Mouse (Mus musculus): ENCODE measurements around the gene Polr2e.

Polr2e gene

GRCm38 (mm10) chr10:80033511-80034391 is 5.8 kb downstream of the Polr2e start:
- DNase-seq (ENCODE audit: low spot score in 2 of 2) = peak; percentile 83 to 86

DNA sequence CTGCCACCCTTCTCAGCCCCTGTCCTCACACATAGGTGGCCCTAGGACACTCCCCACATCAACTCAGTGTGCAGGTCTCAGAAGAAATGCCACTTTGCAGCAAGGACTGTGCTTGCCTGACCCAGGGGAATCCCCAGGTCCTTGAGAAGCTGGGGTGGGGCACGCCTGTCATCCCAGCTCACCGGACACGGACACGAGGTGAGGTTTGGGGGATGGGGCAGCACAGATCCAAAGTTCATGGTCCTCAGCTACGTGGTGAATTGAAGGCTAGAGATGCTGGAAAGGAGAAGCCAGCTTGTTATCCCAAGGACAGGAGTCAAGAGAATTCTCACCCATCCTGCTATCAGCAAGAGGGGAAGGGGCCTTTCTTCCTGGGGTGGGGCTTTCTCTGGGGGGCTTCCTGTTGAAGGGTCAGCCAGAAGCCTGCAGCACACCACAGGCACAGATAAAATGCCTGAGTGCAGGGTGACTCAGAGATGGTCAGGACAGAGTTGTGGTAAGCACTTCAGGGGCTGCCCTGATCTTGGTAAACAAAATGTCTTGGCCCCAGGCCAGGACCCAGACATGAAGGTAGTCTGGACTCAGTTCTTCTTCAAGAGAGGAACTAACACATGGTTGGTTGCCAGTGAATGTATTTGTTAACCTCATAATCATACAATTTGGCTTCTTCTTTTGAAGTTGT is 6.7 kb downstream of the Polr2e start:
- DNase-seq (ENCODE audit: low spot score in 2 of 2) = peak; percentile 93 to 96

DNA sequence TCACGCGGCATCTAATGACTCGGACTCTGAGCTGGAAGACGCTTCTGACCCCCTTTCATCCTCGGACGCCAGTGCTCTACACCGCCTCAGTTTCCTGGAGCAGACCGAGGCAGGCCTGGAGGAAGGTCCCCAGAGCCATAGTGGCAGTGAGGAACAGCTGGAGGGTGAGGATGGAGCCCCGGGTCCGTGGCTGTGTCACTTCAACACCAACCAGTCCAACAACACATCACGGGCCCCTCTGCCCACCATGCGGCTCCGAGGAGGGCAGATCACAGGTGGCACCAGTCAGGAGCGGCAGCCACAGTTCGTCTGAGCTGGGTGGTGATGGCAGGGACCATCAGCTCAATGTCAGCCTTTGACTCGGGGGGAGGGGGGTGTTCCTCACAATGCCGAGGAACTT is 8.9 kb downstream of the Polr2e start:
- no peak for DNase-seq (ENCODE audit: low spot score in 2 of 2)

DNA sequence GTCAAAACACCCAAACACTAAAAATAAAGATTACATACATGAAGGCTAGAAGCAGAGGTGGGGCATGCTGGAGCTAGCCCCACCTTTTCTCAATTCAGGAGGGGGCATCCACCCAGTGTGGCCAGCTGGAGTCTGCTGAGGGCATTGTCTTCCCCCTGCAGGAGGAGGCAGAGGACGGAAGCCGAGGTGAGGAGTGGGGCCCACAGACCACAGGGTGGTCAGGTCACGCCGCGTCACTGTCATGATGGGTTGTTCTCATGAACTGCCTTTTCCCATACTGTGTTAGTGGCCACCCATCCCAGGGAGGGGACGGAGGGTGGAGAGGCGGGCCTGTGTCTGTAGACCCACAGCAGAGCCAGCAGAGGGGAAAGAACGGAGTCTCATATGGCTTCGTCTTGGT is 9.4 kb downstream of the Polr2e start:
- DNase-seq (ENCODE audit: low spot score in 2 of 2) = peak; percentile 80 to 90

GRCm38 (mm10) chr10:80028521-80028846 is 11.1 kb downstream of the Polr2e start:
- DNase-seq (ENCODE audit: low spot score in 2 of 2) = no peak

- no peak for DNase-seq (ENCODE audit: low spot score in 2 of 2)
Measured at GRCm38 (mm10) chr10:80027681-80028520, 11.7 kb downstream of the Polr2e start.

DNA sequence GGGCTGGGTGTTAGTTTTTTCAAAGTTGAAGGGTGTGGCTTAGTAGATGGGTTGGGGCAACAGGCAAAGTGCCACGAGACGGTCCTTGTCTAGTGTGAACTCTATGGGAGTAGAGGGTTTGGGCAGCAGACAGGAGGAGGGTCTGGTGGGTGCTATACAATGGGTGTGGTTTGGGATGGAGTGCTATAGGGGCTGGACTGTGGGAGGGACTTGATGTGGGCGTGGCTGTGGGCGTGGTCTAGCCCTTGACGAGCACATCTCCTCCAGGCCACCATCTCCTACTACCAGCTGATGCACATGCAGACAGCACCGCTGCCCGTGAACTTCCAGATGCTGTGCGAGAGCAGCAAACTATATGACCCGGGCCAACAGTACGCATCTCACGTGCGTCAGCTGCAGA is 13.7 kb downstream of the Polr2e start:
- peak; percentile 53 to 57 for DNase-seq (ENCODE audit: low spot score in 2 of 2)

GRCm38 (mm10) chr10:80025463-80025862 is 14.1 kb downstream of the Polr2e start:
- DNase-seq (ENCODE audit: low spot score in 2 of 2) = no peak

GRCm38 (mm10) chr10:80025044-80025347 is 14.6 kb downstream of the Polr2e start:
- DNase-seq (ENCODE audit: low spot score in 2 of 2) = no peak

DNA sequence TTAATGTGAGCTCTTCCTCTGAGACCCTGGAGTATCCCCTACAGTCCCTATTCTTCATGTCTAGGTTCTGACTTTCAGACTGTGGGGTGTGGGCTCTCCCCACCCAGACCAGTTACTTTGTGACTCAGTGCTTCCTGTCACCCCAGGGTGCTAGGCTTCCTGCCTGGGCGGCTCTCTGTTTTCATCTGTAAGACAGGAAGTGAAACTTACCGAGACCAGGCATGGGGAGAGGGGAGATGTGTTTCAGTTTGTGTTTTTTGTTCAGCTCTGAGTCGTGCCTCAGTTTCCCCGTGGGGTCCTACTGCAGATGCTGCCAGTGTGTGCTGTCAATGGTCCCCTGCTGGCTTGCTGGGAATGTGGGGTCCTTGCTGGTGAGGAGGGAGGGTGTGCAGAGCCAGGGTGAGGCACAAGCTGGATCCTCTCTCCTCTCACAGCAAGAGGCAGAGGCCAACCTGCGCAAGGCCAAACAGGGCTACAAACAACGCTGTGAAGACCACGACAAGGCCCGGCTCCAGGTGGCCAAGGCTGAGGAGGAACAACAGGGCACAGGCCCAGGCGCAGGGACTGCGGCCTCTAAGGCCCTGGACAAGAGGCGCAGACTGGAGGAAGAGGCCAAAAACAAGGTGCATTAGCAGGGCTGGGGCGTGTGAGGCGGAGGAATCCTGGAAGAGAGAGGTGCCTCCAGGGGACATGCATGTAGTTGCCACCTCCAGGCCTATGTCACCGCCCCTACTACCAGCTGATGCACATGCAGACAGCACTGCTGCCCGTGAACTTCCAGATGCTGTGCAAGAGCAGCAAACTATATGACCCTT is 15.2 kb downstream of the Polr2e start:
- peak; percentile 89 to 90 for DNase-seq (ENCODE audit: low spot score in 2 of 2)

DNA sequence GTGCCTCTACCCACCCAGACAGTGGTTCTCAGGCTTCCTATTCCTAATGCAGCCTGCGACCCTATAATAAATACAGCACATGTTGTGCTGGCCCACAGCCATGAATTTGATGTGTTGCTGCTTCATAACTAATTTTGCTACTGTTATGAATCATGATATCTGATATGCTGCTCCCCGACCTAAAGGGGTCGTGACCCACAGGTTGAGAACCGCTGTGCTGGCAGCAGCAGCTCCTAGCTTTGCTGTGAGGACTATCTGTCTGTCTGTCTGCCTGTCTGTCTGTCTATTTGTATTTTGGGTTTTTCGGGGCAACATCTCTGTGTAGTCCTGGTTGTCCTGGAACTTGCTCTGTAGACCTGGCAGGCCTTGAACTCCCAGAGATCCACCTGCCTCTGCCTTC is 15.8 kb downstream of the Polr2e start:
- peak in 1 of 2 experiments; percentile 34 for DNase-seq (ENCODE audit: low spot score in 2 of 2)

GRCm38 (mm10) chr10:80022806-80023205 is 16.8 kb downstream of the Polr2e start:
- peak in 1 of 2 experiments; percentile 28 for DNase-seq (ENCODE audit: low spot score in 2 of 2)

DNA sequence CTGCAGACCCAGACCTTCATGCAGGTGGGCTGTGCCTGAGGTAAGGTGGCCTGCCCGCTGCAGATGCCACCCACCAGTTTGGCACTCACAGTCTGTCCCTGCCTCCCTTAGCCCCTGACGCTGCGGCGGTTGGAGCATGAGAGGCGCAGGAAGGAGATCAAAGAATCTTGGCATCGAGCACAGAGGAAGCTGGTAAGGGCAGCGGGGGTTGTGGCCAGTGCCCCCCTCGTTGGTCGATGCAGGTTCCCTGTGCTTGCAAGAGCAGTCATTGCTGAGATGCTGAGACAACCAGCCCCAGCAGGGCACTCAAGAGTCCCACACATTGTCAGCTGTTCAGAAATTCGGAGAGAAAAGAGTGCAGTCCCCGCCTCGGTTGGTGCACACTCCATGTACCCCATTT is 17.4 kb downstream of the Polr2e start:
- DNase-seq (ENCODE audit: low spot score in 2 of 2) = no peak

- no peak for DNase-seq (ENCODE audit: low spot score in 2 of 2)
Measured at GRCm38 (mm10) chr10:80021320-80021641, 18.3 kb downstream of the Polr2e start.

GRCm38 (mm10) chr10:80020603-80021319 is 18.8 kb downstream of the Polr2e start:
- no peak for DNase-seq (ENCODE audit: low spot score in 2 of 2)

DNA sequence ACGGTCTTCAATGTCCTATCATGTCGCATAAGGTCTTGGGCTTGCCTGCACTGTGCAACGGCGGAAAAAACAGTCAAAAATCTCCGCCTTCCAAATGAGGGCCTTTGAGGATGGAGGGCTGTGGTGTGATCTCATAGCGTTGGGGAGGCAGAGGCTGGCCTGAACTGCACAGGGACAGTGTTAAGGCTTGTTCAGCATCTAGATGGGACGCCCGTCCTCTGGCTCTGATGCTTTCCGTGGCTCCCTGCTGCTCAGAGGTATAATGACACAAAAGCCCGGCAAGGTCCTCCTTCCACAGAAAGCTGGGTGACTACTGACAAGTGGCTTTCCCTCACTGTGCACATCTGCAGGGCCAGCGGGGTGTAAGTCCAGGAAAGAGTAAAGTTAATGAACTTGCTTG is 19.4 kb downstream of the Polr2e start:
- no peak for DNase-seq (ENCODE audit: low spot score in 2 of 2)

DNA sequence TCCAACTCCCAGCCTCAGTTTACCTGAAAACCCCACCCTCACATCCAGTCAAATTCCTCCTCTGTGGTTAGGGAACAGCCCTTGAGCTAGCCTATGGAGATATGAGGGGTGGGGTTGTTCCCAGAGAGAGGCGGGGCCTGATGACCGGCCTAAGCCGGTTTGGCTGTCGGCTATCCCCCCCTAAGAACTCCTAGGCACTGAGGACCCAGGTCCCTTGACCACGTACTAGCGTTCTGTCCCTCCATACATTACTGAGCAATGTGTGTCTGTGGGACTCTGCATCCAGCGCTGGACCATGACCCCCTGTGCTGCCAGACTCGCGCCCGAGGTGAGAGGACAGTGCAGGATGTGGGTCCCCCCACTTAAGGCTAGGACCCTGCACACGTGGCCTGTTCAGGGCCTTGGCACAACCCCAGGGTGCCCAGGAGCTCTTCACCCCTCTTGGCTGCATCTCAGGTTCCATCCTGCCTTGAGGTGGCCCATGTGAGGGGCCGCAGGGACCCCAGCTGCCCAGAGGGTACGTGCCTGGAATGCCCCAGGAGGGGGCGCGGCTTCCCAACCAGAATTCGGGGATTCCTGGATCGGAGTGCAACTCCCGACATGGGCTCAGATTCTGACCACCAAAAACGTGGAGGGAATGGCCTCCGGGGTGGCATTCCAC is 20.0 kb downstream of the Polr2e start:
- no peak for DNase-seq (ENCODE audit: low spot score in 2 of 2)

DNA sequence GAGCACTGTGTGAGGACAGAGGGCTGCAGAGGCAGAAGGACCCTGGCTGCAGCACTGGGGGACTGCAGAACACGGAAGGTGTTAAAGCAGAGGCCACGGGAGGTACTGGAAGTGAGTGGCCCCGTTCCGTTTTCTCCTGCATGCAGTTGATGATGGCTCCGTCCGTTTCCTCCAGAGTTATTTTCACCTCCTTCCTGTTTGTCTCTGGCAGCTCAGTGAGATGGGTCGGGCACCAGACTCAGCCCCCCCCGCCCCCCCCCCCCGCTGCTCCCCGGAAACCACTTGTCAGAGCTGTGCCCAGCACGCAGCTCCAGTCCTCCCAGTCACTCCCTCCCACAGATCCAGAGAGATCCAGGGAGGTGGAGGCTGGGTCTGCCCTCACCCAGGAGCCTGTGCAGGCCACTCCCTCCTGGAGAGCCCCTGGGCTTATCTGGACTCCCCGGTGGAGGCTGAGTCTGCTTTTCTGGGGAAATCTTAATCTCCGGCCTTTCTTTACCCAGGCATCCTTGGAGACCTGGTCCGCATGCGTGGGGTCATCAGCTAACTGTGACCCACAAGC is 20.8 kb downstream of the Polr2e start:
- DNase-seq (ENCODE audit: low spot score in 2 of 2) = peak; percentile 60 to 72

GRCm38 (mm10) chr10:80017771-80018170 is 21.8 kb downstream of the Polr2e start:
- DNase-seq (ENCODE audit: low spot score in 2 of 2) = peak in 1 of 2 experiments; percentile 47

GRCm38 (mm10) chr10:80017361-80017760 is 22.2 kb downstream of the Polr2e start:
- peak; percentile 95 to 96 for DNase-seq (ENCODE audit: low spot score in 2 of 2)

All from natural killer cell, adult 2 months (primary cell).